Mouse (Mus musculus) brain, embryonic 18.5 days (tissue): ENCODE results near the gene Naa30.
"Not testable (repeated sequence)": the region's sequence is repeated elsewhere in the genome, so short reads cannot be mapped to it uniquely, and the experiment has no call there.

Source experiments
- DNase-seq: peaks from one replicate; pipeline ENCODE4 v3.0.0-alpha.2; 2012; ENCODE audit warnings: low read depth, low spot score

Naa30 gene

DNA sequence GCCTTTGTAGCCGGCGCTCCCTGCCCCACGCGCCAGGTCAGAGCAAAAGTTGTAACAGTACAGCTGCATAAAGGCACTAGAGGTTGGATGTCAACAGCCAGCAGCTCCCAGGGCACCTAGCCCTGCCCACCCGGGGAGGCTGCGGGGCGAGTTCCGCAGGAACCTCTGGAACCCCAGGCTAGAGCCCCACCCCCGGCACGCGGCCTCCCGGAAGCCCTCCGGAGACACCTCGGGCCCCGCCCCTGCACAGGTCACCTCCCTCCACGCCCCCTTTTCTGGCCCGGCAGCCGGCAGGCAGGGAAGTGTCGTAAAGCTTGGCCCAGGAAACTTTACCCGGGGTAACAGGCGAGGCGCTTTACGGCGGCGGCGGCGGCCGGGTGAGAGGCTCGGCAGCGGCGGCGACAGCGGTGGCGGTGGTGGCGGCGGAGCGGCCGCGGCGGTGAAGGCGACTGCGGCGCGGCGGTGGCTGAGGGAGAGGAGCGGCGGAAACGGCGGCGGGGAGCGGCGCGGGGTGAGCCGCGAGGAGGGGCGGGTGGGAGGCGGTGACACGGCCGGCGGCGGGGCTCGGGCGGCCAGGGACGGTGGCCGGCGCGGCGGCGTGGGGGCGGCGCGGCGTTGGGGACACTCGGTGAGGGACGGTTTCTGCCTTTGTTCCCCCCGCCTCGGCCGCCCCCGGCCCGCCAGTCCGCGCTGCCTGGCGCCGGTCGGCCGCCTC is at the start of gene Naa30:
Gene Naa30 (plus strand): TSS at position 360 of the 715 bp plus-strand sequence.
- DNase-seq: peak; percentile 77

DNA sequence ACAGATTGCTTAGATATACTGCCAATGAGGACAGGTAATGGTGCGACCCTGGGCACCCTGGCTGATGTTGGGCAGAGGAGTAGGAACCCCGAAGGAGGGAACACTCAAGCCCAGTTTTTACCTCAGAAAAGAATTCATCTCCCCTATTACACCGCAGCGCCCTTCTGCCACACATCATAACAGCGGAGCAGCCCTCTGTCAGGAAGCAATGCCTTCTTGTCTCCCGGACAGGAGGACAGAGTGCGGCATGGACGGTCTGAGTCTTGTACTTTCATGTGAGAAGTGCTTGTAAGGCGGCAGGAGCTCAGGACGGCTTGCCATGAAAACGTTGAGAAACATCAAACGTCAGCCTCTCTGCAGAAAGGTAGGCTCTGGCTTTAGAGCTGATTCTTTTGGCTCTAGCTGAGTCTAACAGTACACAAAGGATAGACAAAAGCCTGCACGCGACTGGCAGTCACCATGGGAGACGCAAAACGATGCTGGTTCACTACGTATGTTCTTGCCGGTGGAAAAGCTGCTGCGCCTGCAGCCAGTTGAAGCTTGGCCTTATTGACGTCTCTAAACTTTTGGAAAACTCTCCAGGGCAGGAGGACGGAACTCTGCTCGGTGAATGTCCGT is 44.8 kb upstream of the Naa30 start:
- peak; percentile 12 for DNase-seq

DNA sequence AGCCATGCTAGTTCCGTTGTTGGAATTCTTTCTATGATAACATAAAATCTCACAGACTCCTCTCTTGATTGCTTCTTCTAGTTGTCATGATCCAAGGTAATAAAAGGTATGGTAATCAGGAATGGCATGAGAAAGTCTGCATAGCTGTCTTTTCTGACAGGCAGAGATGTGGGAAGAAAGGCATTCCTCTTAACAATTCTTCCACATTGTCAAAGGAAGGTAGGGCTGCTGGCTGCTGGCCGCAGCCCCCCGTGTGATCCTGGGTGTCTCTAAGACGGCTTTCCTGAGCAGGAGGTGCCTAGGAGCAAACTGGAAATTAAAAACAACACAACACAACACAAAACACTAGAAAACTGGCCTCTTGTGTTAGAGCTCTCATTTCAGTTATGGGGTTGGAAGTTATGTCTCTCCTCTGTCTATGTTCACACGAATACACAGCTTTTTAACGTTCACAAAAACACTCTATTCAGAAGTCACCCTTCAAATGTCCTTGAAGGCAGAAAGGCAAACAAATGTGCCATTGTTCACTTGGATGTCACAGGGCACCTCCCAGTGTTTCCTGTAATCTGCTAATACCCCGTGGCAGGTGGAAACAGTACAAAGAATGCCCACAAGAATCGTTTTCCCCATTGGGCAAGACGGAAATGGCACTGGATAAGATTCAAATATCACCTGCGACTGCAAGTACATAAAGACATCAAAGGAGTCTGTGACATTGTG is 43.3 kb upstream of the Naa30 start:
- DNase-seq: no peak

DNA sequence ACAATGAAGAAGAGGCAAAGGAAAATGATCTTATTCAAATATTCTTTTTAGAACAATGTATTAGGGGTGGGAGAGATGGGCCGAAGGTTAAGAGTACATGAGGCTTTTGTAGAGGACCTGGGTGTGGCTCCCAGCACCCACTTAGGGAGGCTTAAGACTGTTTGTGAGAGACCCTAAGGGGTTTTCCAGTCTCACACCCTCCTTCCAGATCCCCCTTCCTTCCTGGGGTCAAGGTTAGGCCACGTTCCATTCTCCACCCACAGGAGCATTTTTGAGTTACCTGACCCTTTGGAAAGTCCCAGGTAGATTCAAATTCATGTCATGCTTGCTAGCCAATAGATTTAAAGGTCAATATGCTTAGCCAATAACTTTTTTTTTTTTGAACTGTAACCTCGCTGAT is 39.6 kb upstream of the Naa30 start:
- no peak for DNase-seq

DNA sequence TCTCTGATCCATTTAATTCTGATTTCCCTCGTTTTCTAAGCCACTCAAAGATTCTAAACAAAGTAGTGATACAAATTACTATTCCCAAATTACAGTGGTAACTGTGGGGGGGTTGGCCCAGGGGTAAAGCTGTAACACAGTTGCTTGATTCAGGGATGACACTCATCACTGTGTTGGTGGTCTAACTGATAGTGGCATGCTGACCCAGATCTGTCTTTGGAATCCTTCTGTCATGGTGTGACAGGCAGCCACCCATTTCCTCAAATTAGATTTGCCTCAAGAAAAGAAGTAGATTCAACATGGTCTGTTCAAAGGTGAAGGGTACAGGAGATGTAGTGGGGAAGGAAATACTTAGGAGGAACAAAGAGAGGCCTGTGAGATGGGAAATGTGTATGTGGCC is 33.9 kb upstream of the Naa30 start:
- no peak for DNase-seq

DNA sequence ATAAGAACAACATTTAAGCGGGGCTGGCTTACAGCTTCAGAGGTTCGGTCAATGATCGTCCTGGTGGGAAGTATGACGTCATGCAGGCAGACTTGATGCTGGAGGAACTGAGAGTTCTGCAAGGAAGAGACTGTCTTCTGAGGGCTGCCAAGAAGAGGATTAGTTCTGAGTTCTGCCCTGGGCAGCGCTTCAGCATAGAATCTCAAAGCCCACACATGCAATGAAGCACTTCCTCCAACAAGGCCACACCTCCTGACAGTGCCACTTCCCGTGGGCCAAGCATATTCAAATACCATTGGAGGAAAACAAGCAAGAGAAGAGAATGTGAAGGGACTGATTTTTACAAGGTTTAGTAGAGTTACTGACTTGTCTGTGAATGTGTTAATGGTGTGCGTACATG is 31.3 kb upstream of the Naa30 start:
- no peak for DNase-seq

DNA sequence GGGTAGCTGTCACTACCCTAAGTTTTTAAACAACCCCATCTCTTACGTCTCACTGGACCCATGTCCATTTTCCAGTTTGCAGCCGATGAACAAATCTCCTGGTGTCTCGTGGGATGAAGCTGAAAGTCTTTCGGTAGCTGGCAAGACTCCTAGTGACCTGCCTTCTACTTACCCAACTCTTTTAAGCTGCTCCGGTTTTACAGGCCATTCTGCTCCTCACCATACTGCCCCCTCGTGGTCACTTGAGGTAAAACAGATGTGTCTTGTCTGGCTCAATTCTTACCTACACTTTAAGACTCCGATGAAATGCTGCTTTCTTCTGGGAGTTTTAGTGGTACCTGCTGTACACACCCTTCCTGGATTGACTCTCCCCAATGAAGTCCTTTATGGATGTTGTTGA is 18.2 kb upstream of the Naa30 start:
- no peak for DNase-seq

DNA sequence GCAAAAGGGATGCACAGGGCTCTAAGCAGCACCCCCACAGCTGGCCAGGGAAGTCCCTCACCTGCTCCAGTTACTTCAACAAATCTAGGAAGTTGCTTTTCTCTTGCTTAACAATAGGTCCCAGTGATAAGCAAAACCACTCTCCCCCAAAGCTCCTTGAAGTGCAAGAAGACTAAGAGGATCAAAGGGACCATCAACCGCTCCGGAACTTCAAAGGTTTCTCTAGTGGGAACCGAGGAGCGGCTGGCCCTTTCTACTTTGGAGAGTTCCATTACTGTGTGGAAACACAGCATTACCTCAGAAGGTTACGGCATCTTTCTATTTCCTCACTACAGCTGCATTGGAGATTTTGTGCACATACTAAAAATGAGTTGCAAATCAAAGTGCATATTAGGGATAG is 16.5 kb upstream of the Naa30 start:
- DNase-seq: no peak

DNA sequence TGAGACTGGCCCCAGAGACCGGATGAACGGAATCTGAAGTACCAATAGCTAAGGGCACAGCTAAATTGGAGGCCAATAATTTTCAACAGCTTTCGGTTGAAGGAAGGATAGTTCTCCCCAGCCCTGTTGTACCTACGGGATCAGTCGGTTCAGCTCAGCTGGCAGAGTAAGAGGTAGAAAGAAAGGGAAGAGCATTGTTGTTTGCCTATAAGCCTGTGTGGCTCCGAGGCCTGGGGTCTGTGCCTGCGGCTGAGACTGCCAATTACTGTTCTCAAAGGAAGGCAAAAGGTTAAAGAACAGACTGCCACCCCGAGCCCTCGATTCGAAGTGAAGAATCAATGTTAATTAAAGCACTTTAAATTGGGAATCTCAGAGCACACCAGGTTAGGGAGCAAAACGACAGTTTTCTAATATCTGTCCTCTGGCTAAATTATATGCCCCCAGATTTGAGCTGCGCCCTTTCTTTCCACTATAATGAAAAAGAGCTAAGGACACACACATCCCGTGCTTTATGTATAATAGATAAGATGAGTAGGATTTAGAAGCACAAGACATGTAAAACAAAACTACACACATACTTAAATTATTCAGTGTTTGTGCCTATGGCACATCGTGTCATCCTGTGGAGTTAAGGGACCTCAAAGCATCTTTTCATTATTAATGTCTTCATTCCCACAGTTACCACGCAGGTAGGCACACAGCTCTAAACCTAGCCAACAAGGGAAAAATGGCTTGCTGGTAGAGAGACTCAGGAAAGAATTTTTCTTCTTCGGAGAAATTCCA is 13.7 kb upstream of the Naa30 start:
- no peak for DNase-seq

DNA sequence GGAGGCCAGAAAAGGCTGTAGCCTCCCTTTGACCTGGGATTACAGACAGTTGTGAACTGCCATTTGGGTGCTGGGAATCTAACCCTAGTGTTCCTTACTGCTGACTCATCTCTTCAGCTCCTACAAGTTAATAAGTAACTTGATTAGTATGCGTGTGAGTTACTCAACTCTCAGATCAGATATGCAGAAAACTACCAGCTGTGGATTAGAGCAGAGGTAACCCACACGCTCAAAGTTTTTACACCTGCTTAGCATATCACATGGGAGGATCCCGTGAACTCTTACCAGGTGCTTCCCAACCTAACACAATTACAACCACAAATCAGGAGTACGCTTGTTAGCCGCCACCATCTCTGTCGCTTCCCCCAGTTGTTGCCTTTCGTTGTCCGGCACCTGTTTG is 740 bp upstream of the Naa30 start:
- no peak for DNase-seq

DNA sequence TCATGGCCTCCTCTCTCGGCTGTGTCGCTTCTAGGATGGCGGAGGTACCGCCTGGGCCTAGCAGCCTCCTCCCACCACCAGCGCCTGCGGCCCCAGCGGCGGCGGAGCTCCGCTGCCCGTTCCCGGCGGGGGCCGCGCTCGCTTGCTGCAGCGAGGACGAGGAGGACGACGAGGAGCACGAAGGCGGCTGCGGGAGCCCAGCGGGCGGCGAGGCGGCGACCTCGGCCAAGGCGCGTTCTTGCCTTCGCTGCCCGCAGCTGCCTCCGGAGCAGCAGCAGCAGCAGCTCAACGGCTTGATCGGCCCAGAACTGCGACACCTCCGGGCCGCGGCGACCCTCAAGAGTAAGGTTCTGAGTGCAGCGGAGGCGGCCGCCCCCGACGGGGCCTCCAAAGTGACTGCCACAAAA is 559 bp downstream of the Naa30 start:
- no peak for DNase-seq

DNA sequence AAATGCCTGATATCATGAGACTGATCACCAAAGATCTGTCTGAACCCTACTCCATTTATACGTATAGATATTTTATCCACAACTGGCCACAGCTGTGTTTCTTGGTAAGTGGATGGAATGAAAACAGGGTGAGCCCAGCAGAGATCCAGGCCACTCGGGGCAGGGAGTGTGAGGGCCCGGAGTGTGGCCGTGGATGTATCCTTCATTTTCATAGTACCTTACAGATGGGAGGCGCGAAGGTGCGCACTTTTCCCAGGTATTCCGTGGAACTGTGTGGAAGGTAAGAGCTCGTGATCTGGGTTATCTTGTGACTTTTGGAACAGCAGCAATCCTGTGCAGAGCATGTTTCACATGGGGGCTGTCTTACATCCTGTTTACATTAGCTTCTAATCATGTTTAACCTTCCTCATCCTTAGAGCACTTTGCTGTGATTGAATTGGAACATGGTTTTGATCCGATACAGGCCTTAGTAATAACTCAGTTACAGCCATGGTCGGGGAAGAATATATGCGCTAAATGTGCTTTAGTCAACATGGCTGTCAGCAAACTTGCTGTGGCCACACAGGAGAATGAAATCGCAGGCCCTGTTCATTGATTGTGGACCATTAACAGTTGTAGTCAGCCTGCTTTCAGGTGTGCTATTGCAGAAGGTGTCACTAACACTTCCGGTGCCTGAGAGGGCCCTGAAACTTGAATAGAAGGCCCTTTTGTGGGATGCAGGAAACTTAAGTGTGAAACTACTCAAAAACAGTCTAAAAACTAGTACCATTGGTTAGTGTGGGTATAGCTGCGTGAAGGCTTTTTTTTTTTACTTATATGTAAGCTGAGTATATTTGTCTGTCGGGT is 1.5 kb downstream of the Naa30 start:
- DNase-seq: no peak

DNA sequence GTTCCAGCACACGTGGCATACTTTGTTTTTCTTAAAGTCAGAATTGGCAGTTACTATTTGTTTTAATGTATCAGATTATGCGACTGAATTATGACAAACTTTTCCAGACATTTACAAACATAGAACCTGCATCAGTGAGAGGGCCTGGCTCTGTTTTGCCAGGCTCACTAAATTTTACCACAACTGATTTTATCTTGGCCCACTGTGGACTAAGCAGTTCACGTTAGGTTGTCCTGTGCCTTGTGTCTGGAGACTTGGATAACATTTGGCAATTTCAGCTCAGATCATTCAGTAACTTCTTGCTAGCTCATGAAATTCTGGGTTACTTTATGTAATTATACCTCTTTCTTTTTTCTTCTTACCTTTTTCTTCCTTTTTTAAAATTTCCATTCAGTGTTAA is 7.7 kb downstream of the Naa30 start:
- no peak for DNase-seq

DNA sequence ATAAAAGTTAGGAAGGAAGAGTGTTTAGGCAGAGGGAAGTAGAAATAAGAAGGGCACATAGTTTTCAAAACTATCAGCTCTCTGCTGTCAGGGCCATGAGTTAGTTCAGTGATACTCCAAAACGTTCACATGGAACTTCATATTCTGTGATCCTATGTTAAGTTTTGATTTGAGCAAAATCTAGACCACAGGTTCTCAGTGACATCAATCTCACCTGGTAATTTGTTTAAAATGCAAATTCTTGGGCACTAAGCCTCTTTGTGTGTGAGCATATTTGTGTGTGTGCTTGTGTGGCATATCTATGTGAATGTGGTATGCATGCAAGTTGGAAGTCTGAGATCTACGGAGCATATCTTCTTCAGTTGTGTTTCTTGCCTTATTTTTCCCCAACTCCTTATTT is 14.2 kb downstream of the Naa30 start:
- DNase-seq: no peak

DNA sequence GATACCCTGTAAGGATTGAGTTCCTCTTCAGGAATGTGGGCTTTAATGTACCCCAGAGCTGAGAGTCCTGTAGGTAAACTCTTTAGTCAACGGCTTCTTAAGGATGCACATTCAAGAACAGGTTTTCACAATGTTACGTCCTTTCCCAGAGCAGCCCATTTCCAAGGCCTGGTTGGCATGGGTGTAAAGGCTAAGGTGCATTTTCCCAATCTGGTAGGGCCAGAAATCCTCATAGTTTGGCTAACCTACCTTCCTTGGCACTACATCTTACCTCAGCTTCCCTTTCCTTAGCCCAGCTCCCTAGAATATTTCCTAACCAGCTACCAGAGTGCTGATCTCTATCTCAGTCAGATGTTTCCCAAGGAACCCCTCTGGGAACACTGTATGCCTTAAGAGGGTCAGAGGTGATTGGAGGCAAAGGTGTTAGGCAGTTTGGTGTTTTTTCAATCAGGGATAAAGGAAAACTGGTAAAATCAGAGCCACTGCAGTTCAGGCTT is 25.1 kb downstream of the Naa30 start:
- DNase-seq: no peak

DNA sequence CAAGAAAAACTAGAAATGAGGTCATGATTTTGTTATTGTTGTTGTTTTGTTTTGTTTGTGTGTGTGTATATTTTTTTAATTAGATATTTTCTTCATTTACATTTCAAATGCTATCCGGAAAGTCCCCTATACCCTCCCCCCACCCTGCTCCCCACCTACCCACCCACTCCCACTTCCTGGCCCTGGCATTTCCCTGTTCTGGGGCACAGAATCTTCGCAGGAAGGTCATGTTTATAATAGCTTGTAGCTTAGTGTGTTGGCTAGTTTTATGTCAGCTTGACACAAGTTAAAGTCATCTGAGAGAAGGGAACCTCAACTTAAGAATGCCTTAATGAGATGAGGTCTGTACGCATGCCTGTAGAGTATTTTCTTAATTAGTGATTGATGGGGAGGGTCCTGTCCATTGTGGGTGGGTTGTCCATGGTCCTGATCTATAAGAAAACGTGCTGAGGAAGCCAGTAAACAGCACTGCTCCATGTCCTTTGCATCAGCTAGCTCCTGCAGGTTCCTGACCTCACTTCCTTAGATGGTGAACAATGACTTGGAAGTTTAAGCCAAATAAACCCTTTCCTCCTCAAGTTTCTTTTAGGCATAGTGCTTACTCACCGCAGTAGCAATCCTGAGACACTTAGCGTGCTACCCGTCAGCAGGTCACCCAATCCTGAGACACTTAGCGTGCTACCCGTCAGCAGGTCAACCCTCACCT is 29.2 kb downstream of the Naa30 start:
- DNase-seq: no peak

DNA sequence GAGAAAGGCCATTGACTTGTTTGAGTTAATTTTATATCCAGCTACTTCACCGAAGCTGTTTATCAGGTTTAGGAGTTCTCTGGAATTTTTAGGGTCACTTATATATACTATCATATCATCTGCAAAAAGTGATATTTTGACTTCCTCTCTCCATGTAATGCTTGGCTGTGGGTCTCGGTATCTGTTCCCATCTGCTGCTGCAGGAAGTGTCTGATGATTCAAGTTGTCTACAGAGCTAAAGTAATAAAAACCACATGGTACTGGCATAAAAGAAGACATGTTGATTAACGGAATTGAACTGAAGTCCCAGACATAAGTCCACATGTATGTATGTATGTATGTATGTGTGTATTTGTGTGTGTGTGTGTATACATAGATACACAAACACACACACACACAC is 38.2 kb downstream of the Naa30 start:
- not testable (repeated sequence) for DNase-seq

DNA sequence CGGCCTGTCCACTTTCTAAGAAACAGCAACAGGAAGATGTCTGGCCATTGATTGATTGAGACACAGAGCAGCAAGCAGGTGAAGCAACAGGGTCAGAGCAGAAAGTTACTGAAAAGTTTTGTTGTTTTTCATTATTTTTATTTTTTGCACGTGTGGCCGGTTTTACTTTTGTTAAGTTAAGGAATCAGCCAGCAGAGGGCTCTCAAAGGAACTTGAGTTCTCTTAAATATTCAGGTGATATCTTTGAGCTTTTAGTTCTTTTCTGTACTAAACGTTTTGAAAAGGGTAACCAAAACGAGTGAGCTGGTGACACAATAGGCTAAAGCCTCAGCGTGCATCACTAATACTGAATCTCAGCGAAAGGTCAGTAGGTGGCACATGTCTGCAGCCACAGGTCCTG is 46.7 kb downstream of the Naa30 start:
- DNase-seq: no peak

DNA sequence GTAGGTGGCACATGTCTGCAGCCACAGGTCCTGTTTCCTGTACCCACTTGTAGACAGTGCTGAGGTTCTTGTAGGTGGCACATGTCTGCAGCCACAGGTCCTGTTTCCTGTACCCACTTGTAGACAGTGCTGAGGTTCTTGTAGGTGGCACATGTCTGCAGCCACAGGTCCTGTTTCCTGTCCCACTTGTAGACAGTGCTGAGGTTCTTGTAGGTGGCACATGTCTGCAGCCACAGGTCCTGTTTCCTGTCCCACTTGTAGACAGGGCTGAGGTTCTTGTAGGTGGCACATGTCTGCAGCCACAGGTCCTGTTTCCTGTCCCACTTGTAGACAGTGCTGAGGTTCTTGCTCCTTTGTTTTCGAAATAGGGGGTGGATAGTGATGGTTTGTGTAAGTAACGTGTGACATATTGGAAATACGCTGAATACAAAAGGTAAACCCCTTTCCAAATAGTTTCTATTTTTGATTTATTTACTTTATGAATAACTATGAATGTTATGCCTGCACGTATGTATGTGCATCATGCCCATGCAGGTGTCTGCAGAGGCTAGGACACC is 47.5 kb downstream of the Naa30 start:
- not testable (repeated sequence) for DNase-seq

DNA sequence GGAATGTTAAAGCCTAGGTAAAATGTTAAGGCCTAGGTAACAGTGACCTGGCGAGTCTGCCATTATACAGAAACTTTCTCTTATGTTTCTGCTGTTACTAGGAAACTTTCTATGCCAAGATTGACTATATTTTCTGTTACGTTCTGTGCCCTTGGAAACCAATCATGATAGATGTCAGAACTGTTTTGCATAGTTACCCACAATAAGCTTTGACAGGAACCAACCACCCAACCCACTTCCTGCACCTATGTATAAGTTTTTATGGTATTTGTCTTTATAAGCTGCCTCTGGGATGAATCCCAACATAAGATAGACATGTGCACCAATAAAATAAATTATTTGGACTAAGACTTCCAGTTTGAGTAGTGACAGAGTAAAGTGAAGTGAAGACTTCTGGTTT is 49.7 kb downstream of the Naa30 start:
- DNase-seq: no peak
